Comparison of ENCODE assay signal across 9 mouse cellular contexts in genomic region chr5:151218689-151219115, GRCm38 (mm10). TPM values are rescaled to one million over a fixed set of nuclear protein-coding genes. Genes with fewer than 3 reads are reported as not detected.
DNase-seq lines count a peak whose midpoint lies in the region; ATAC-seq and TF ChIP-seq lines count a peak whose summit lies in the region.
"Had no signal": no experiment of that assay in that cellular context is flagged by ENCODE, and none has a peak within 500 bp of the region (broad histone marks: within the 10 kb centered on the region; RNA-seq: fewer than 3 reads in every experiment).

No protein-coding gene starts in this region.

- TF ChIP-seq CTCF in heart, adult 2 months (IDR thresholded peaks at IDR 0.05) = no peak
- TF ChIP-seq CTCF in midbrain, postnatal 0 days (IDR thresholded peaks at IDR 0.05) = no peak

- ATAC-seq in heart, embryonic 12.5 days (ENCODE audit: insufficient number of reproducible peaks, low FRiP score) = no peak
- ATAC-seq in midbrain, postnatal 0 days (ENCODE audit: low FRiP score) = 0 out of 2 replicates have a peak, but pooled peaks have one; percentile 34

- 65% methylated on average over 6 of the region's 6 CpGs for whole genome bisulfite sequencing in heart, adult 2 months
- WGBS in heart, embryonic 12.5 days = 55% methylated on average over 6 of the region's 6 CpGs
- WGBS in midbrain, postnatal 0 days = 19% methylated on average over 6 of the region's 6 CpGs

- DNase-seq in heart, adult 2 months = peak; percentile 32 to 40
- peak; percentile 47 for DNase-seq in embryo, embryonic 9.5 days (ENCODE audit: extremely low spot score)
- DNase-seq in kidney, adult 18-20 months = peak; percentile 21
- DNase-seq in midbrain, postnatal 0 days (ENCODE audit: low spot score) = peak; percentile 63
- DNase-seq in lung, postnatal 14 days = no peak
- DNase-seq in cerebellum, adult 18-20 months = no peak
- no peak for DNase-seq in right cerebral cortex, postnatal 25 days

- H3K36me3 ChIP-seq in heart, adult 2 months (ENCODE audit: control insufficient read depth, insufficient read depth, low read length) = no peaks in the 10 kb centered on the region; the same call in 1 of the 2 replicates
- H3K36me3 ChIP-seq in heart, embryonic 12.5 days = no peaks in the 10 kb centered on the region
- no peaks in the 10 kb centered on the region for H3K36me3 ChIP-seq in midbrain, postnatal 0 days (ENCODE audit: insufficient read depth, low read length)
- H3K36me3 ChIP-seq: liver, embryonic 15.5 days had no signal

- TF ChIP-seq EP300 in heart, adult 2 months (IDR thresholded peaks at IDR 0.05; ENCODE audit: insufficient read depth, low read depth, low read length) = no peak

- TF ChIP-seq POLR2A in heart, adult 2 months (IDR thresholded peaks at IDR 0.05; ENCODE audit: insufficient read depth, low read depth, low read length) = no peak

- no peaks in the 10 kb centered on the region for H3K9me3 ChIP-seq in heart, embryonic 12.5 days (replicated peaks)
- H3K9me3 ChIP-seq in midbrain, postnatal 0 days (ENCODE audit: low read length) = no peaks in the 10 kb centered on the region
- H3K9me3 ChIP-seq: liver, embryonic 15.5 days had no signal

- no peak overlapping the region for H3K4me3 ChIP-seq in heart, adult 2 months
- no peak overlapping the region for H3K4me3 ChIP-seq in heart, embryonic 12.5 days
- H3K4me3 ChIP-seq in midbrain, postnatal 0 days (ENCODE audit: low read depth, low read length) = no peak overlapping the region
- H3K4me3 ChIP-seq: liver, embryonic 15.5 days had no signal

- no peaks in the 10 kb centered on the region for H3K79me2 ChIP-seq in heart, adult 2 months (replicated peaks; ENCODE audit: control insufficient read depth, insufficient read depth, low read length)

- no peaks in the 10 kb centered on the region for H3K27me3 ChIP-seq in heart, adult 2 months (ENCODE audit: control insufficient read depth, insufficient read depth, low read length)
- H3K27me3 ChIP-seq in heart, embryonic 12.5 days (replicated peaks) = no peaks in the 10 kb centered on the region
- H3K27me3 ChIP-seq in midbrain, postnatal 0 days (ENCODE audit: insufficient read depth, low read length) = no peaks in the 10 kb centered on the region
- H3K27me3 ChIP-seq: liver, embryonic 15.5 days had no signal

- no peak overlapping the region for H3K9ac ChIP-seq in heart, adult 2 months (ENCODE audit: low read depth, low read length)
- no peak overlapping the region for H3K9ac ChIP-seq in heart, embryonic 12.5 days
- no peak overlapping the region for H3K9ac ChIP-seq in midbrain, postnatal 0 days (replicated peaks; ENCODE audit: low read length, poor library complexity, severe bottlenecking)
- H3K9ac ChIP-seq: liver, embryonic 15.5 days had no signal

- H3K4me2 ChIP-seq in heart, embryonic 12.5 days = no peak overlapping the region
- H3K4me2 ChIP-seq in midbrain, postnatal 0 days (ENCODE audit: low read depth, low read length, poor library complexity, severe bottlenecking) = no peak overlapping the region
- H3K4me2 ChIP-seq: liver, embryonic 15.5 days had no signal

- peak overlapping the region; percentile 28 for H3K27ac ChIP-seq in heart, adult 2 months
- H3K27ac ChIP-seq in heart, embryonic 12.5 days (ENCODE audit: poor library complexity, severe bottlenecking) = no peak overlapping the region
- H3K27ac ChIP-seq in midbrain, postnatal 0 days (ENCODE audit: low read depth, low read length) = 0 out of 2 replicates have a peak overlapping the region, but pooled peaks have one; percentile 14
- H3K27ac ChIP-seq: liver, embryonic 15.5 days had no signal

- intact Hi-C loops in heart, adult 2 months (cut with DNase I) = no loop called here

- peaks cover 4% of the 10 kb centered on the region for H3K4me1 ChIP-seq in heart, adult 2 months (ENCODE audit: control insufficient read depth, insufficient read depth, low read length)
- H3K4me1 ChIP-seq in heart, embryonic 12.5 days (replicated peaks) = peaks cover 6% of the 10 kb centered on the region
- H3K4me1 ChIP-seq in midbrain, postnatal 0 days (ENCODE audit: insufficient read depth, low read length) = no peaks in the 10 kb centered on the region
- H3K4me1 ChIP-seq: liver, embryonic 15.5 days had no signal

RNA-seq across cellular contexts. Expression of gene Stard13, which starts 14.9 kb away (rescaled TPM):
- 10 to 100 TPM; 22.1 to 24.4 TPM for total RNA-seq in heart, adult 2 months (2021)
- 9.9 and 16.4 TPM in 2 replicates for polyA plus RNA-seq in heart, adult 2 months (2012; rRNA removed)
- 3.2 and 4.1 TPM in 2 replicates for polyA plus RNA-seq in heart, embryonic 12.5 days (2016; fragmentation: Nextera tagmentation; extraction: Ambion mirVana)
- 10.5 and 27.2 TPM in 2 replicates for total RNA-seq in midbrain, postnatal 0 days (2014; rRNA removed)
- polyA plus RNA-seq in midbrain, postnatal 0 days (2015; fragmentation: Nextera tagmentation; extraction: Ambion mirVana) = 2.1 and 2.4 TPM in 2 replicates

Comparison
In these comparisons a context has a peak if more than half of its experiments do, and no peak if none do; other contexts are left out.
1. DNase-seq: peak in heart, adult 2 months (2 of 2), embryo, embryonic 9.5 days (single experiment), kidney, adult 18-20 months (single experiment) and midbrain, postnatal 0 days (single experiment); none in lung, postnatal 14 days (single experiment), cerebellum, adult 18-20 months (0 of 2) and right cerebral cortex, postnatal 25 days (single experiment).